Mouse (Mus musculus): Measurements from ENCODE around the gene Rabggta. TPM values are rescaled to one million over a fixed set of nuclear protein-coding genes. Genes with fewer than 3 reads are reported as not detected.

The Rabggta gene
- total and polyA plus RNA-seq, 2 experiments from 2014 or later = 21.8 to 36.8 TPM

GRCm38 (mm10) chr14:55757566-55757965 lies 35.5 kb upstream of the Rabggta start:
- H3K4me2 ChIP-seq (ENCODE audit: low read depth, low read length) = 0 out of 2 replicates have a peak overlapping the region, but pooled peaks have one; percentile 32

GRCm38 (mm10) chr14:55747051-55747847 lies 25.2 kb upstream of the Rabggta start:
- Histone ChIP-seq H3K4me2 (ENCODE audit: low read depth, low read length) (no peak overlapping the region), H3K4me1 (ENCODE audit: control insufficient read depth, insufficient read depth) (peaks cover 22% of the 10 kb centered on the region), H3K36me3 (replicated peaks; ENCODE audit: control insufficient read depth, insufficient read depth, low read length) (peaks cover 42% of the 10 kb centered on the region), H3K9ac (replicated peaks; ENCODE audit: low read depth, low read length) (no peak overlapping the region), H3K27ac (ENCODE audit: low read depth) (no peak overlapping the region), H3K4me3 (ENCODE audit: low read depth, low read length) (no peak overlapping the region), H3K9me3 (replicated peaks; ENCODE audit: control insufficient read depth, low read length) (no peaks in the 10 kb centered on the region), H3K27me3 (ENCODE audit: control insufficient read depth, insufficient read depth, low read length) (no peaks in the 10 kb centered on the region)
- TF ChIP-seq EP300 (IDR thresholded peaks at IDR 0.05; ENCODE audit: low read depth) (no peak), CTCF (IDR thresholded peaks at IDR 0.05; ENCODE audit: low read depth) (no peak)
- ATAC-seq (ENCODE audit: insufficient read depth, low read depth) (no peak), DNase-seq (ENCODE audit: low spot score) (no peak)
- WGBS = 91% methylated on average over 10 of the region's 10 CpGs

More at GRCm38 (mm10) chr14:55757566-55757965, 35.5 kb upstream of the Rabggta start:
- no peak overlapping the region for H3K27ac ChIP-seq (ENCODE audit: low read depth)
- no peak overlapping the region for H3K4me3 ChIP-seq (ENCODE audit: low read depth, low read length)
- no peaks in the 10 kb centered on the region for H3K9me3 ChIP-seq (replicated peaks; ENCODE audit: control insufficient read depth, low read length)
- peaks cover 35% of the 10 kb centered on the region for H3K36me3 ChIP-seq (replicated peaks; ENCODE audit: control insufficient read depth, insufficient read depth, low read length)
- ATAC-seq (ENCODE audit: insufficient read depth, low read depth) (no peak), DNase-seq (ENCODE audit: low spot score) (no peak)
- WGBS = 13% methylated on average over 6 of the region's 6 CpGs
- H3K4me1 ChIP-seq (ENCODE audit: control insufficient read depth, insufficient read depth) = peaks cover 8% of the 10 kb centered on the region; the same call in 1 of the 2 replicates
- H3K27me3 ChIP-seq (ENCODE audit: control insufficient read depth, insufficient read depth, low read length) = peaks cover 12% of the 10 kb centered on the region
- TF ChIP-seq EP300 (IDR thresholded peaks at IDR 0.05; ENCODE audit: low read depth) (no peak), CTCF (IDR thresholded peaks at IDR 0.05; ENCODE audit: low read depth) (no peak)
- H3K9ac ChIP-seq (replicated peaks; ENCODE audit: low read depth, low read length) = no peak overlapping the region

DNA sequence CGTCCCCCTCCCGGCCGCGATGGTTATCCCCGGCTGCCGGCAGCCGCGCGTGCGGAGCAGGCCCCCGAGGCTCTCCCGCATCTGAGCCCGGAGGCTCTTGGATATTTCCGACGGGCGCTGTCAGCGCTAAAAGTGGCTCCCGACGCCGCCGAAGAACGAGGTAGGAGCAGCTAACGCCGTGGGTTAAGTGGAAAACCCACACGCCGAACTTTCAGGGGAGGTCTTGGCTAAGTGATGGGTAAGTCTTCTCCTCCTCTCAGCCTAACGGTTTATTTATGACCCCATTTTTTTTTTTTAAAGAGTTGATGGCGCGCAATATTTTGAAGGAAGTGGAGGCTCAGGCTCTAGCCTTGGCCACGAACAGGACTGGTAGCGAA lies 23.8 kb upstream of the Rabggta start:
- TF ChIP-seq EP300 (IDR thresholded peaks at IDR 0.05; ENCODE audit: low read depth) (no peak), CTCF (IDR thresholded peaks at IDR 0.05; ENCODE audit: low read depth) (no peak)
- H3K36me3 ChIP-seq (replicated peaks; ENCODE audit: control insufficient read depth, insufficient read depth, low read length) = peaks cover 41% of the 10 kb centered on the region
- no peak for DNase-seq (ENCODE audit: low spot score)
- H3K4me2 ChIP-seq (ENCODE audit: low read depth, low read length) = peak overlapping the region; percentile 89
- H3K4me3 ChIP-seq (ENCODE audit: low read depth, low read length) = peak overlapping the region; percentile 86
- peak overlapping the region; percentile 47; the same call in 1 of the 2 replicates for H3K27ac ChIP-seq (ENCODE audit: low read depth)
- H3K9me3 ChIP-seq (replicated peaks; ENCODE audit: control insufficient read depth, low read length) = no peaks in the 10 kb centered on the region
- no peaks in the 10 kb centered on the region for H3K27me3 ChIP-seq (ENCODE audit: control insufficient read depth, insufficient read depth, low read length)
- under 1% methylated on average over 31 of the region's 31 CpGs for WGBS
- no peak for ATAC-seq (ENCODE audit: insufficient read depth, low read depth)
- H3K4me1 ChIP-seq (ENCODE audit: control insufficient read depth, insufficient read depth) = peaks cover 22% of the 10 kb centered on the region
- peak overlapping the region; percentile 80 for H3K9ac ChIP-seq (replicated peaks; ENCODE audit: low read depth, low read length)

DNA sequence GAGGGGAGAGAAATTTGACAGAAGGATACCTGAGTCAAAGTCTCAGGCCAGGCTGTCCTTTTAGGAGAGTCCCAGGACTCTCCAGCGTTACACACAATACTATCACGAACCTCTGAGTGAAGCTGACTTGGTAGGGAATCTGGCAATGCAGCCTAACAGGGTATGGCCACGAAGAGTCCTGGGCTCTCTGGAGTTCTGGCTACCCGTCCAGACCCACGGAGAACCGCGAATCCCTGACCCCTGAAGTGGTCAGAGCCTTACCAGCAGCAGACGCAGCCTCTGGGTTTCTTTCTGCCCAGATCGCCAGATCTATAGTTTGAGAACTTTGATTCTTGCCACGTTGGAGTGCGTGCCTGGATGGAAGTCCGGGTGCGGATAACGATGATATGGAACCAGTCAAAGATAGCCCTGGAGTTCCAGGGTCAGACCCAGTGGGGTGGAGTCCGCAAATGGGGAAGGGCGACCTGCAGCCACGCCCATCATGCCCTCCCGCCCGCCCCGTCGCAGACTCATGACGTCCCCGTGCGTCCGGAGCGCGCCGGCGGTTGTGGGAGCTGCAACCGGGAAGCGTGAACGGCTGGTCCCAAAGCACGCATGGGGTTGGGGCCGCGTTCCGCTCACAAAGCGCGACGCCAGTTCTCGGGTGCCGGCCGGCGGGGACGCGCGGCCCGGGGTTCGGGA lies 23.3 kb upstream of the Rabggta start, which contains the start of the genes Dhrs1 and Nop9:
Gene Dhrs1 (minus strand): TSS at position 511 of the 681 bp plus-strand sequence.
Gene Nop9 (plus strand): TSS at position 514 of the 681 bp plus-strand sequence.
- peak within 1 kb of the TSS; percentile 80 for H3K9ac ChIP-seq (replicated peaks; ENCODE audit: low read depth, low read length)
- H3K36me3 ChIP-seq (replicated peaks; ENCODE audit: control insufficient read depth, insufficient read depth, low read length) = peaks cover 41% of the 10 kb centered on the region
- peak within 1 kb of the TSS; percentile 86 for H3K4me3 ChIP-seq (ENCODE audit: low read depth, low read length)
- TF ChIP-seq EP300 (IDR thresholded peaks at IDR 0.05; ENCODE audit: low read depth) = no peak
- TF ChIP-seq CTCF (IDR thresholded peaks at IDR 0.05; ENCODE audit: low read depth) = no peak
- peak within 1 kb of the TSS; percentile 54; the same call in 1 of the 2 replicates for H3K27ac ChIP-seq (ENCODE audit: low read depth)
- DNase-seq (ENCODE audit: low spot score) (peak; percentile 84), ATAC-seq (ENCODE audit: insufficient read depth, low read depth) (peak; percentile 89)
- no peaks in the 10 kb centered on the region for H3K9me3 ChIP-seq (replicated peaks; ENCODE audit: control insufficient read depth, low read length)
- WGBS = 1% methylated on average over 47 of the region's 48 CpGs
- peaks cover 22% of the 10 kb centered on the region for H3K4me1 ChIP-seq (ENCODE audit: control insufficient read depth, insufficient read depth)
- peak within 1 kb of the TSS; percentile 89 for H3K4me2 ChIP-seq (ENCODE audit: low read depth, low read length)
- no peaks in the 10 kb centered on the region for H3K27me3 ChIP-seq (ENCODE audit: control insufficient read depth, insufficient read depth, low read length)

GRCm38 (mm10) chr14:55743711-55744110 lies 21.6 kb upstream of the Rabggta start:
- 17% methylated on average over 10 of the region's 10 CpGs for WGBS
- ATAC-seq (ENCODE audit: insufficient read depth, low read depth) = peak; percentile 64
- Histone ChIP-seq H3K27me3 (ENCODE audit: control insufficient read depth, insufficient read depth, low read length) (no peaks in the 10 kb centered on the region), H3K9me3 (replicated peaks; ENCODE audit: control insufficient read depth, low read length) (no peaks in the 10 kb centered on the region), H3K9ac (replicated peaks; ENCODE audit: low read depth, low read length) (no peak overlapping the region), H3K4me2 (ENCODE audit: low read depth, low read length) (peak overlapping the region; percentile 14; the same call in 1 of the 2 replicates), H3K4me1 (ENCODE audit: control insufficient read depth, insufficient read depth) (peaks cover 22% of the 10 kb centered on the region), H3K27ac (ENCODE audit: low read depth) (no peak overlapping the region), H3K36me3 (replicated peaks; ENCODE audit: control insufficient read depth, insufficient read depth, low read length) (peaks cover 44% of the 10 kb centered on the region), H3K4me3 (ENCODE audit: low read depth, low read length) (no peak overlapping the region)
- TF ChIP-seq CTCF (IDR thresholded peaks at IDR 0.05; ENCODE audit: low read depth) = peak; percentile 97
- no peak for TF ChIP-seq EP300 (IDR thresholded peaks at IDR 0.05; ENCODE audit: low read depth)
- DNase-seq (ENCODE audit: low spot score) = peak; percentile 67

Measured in heart, postnatal 0 days (tissue).